Comparison of ENCODE assay signal across 26 mouse cellular contexts in the genomic region with DNA sequence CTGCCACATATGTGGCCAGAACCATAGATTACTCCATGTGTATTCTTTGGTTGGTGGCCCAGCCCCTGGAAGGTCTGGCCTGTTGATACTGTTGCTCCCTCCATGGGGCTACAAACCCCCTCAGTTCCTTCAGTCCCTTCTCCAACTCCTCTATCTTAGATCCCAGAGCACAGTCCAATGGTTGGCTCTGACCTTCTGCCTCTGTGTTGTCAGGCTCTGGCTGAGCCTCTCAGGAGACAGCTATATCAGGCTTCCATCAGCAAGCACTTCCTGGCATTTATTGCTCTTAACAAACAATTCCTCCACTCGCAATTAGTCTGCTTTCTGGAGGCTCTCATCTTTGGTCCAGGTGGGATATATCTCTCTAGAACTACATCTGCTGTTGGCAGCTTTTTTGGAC.
"Had no signal": no experiment of that assay in that cellular context is flagged by ENCODE, and none has a peak within 500 bp of the region (broad histone marks: within the 10 kb centered on the region; RNA-seq: fewer than 3 reads in every experiment).

No protein-coding gene starts in this region.

- H3K27ac ChIP-seq: gastrocnemius, adult 2 months; heart, embryonic 10.5 days; hindbrain, embryonic 10.5 days; hindbrain, embryonic 12.5 days; hindbrain, embryonic 14.5 days; intestine, embryonic 15.5 days; kidney, postnatal 0 days; layer of hippocampus, adult 2 months; left cerebral cortex, adult 2 months; limb, embryonic 10.5 days; limb, embryonic 12.5 days; liver, embryonic 13.5 days had no signal

- H3K27me3 ChIP-seq: heart, embryonic 12.5 days; hindbrain, embryonic 12.5 days; intestine, embryonic 15.5 days; limb, embryonic 12.5 days; liver, embryonic 13.5 days had no signal

- ATAC-seq: hindbrain, embryonic 16.5 days; inflammation-experienced regulatory T-cells, adult 6 months; intestine, embryonic 15.5 days; intestine, postnatal 0 days had no signal

- H3K4me1 ChIP-seq: heart, embryonic 10.5 days; heart, embryonic 12.5 days; hindbrain, embryonic 10.5 days; hindbrain, embryonic 12.5 days; intestine, embryonic 15.5 days; limb, embryonic 10.5 days; limb, embryonic 12.5 days; liver, embryonic 13.5 days had no signal

- H3K4me2 ChIP-seq: heart, embryonic 12.5 days; hindbrain, embryonic 12.5 days; hindbrain, embryonic 14.5 days; intestine, embryonic 15.5 days; limb, embryonic 12.5 days; liver, embryonic 11.5 days; liver, embryonic 13.5 days had no signal

- H3K9ac ChIP-seq: heart, embryonic 12.5 days; hindbrain, embryonic 12.5 days; hindbrain, embryonic 14.5 days; intestine, embryonic 15.5 days; limb, embryonic 12.5 days; liver, embryonic 13.5 days had no signal

- H3K36me3 ChIP-seq: heart, embryonic 10.5 days; heart, embryonic 12.5 days; hindbrain, embryonic 10.5 days; hindbrain, embryonic 12.5 days; intestine, embryonic 15.5 days; limb, embryonic 10.5 days; limb, embryonic 12.5 days; liver, embryonic 13.5 days had no signal

- DNase-seq: gastrocnemius, adult 2 months; gastrocnemius, postnatal 10 days; gastrocnemius, postnatal 25 days; heart, adult 18-20 months; heart, postnatal 10 days; heart, postnatal 4 days; kidney, adult 18-20 months; kidney, adult 8-10 months; kidney, postnatal 36 days; liver; liver, embryonic 13.5 days had no signal

- H3K4me3 ChIP-seq: gastrocnemius, adult 2 months; heart, embryonic 10.5 days; heart, embryonic 12.5 days; hindbrain, embryonic 10.5 days; hindbrain, embryonic 12.5 days; intestine, embryonic 15.5 days; layer of hippocampus, adult 2 months; left cerebral cortex, adult 2 months; limb, embryonic 10.5 days; limb, embryonic 12.5 days; liver, embryonic 13.5 days had no signal

- H3K9me3 ChIP-seq: heart, embryonic 10.5 days; heart, embryonic 12.5 days; hindbrain, embryonic 10.5 days; hindbrain, embryonic 12.5 days; intestine, embryonic 15.5 days; limb, embryonic 10.5 days; limb, embryonic 12.5 days; liver, embryonic 13.5 days had no signal
